Mouse (Mus musculus) frontal cortex, adult (tissue): ENCODE measurements around the gene Ms4a15.
A peak's percentile ranks its signal among the peaks of the same experiment; 100 is the strongest.

ENCODE experiments used
- ATAC-seq: cut with Nextera tagmentation; 2 replicates; pipeline ENCODE4 v1.9.2; 2017; ENCODE audit warnings: mild to moderate bottlenecking, moderate library complexity, mixed read lengths; ENCODE audit not compliant: low TSS enrichment

Gene Ms4a15

DNA sequence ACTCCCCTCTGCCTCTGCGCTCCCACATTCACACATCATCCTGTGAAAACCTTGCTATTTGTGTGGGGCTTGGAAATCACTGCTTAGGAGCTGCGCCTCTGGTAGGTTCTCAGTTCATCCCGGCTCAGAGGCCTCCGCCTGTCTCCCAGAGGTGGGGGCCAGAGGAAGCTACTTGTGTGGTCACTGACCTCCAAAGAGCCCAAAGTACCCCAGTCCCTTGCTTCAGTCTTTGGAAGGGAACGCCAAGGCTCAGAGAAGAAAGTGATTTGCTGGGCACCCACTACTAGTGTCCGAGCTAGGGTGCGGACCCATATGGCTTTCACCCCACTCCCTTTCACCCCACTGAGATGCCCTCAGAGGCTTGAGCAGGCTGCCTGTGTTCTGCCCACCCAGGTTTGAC is at the start of gene Ms4a15:
Ms4a15 (minus strand) TSS at position 101 of the 400 bp plus-strand sequence.
- no peak for ATAC-seq

DNA sequence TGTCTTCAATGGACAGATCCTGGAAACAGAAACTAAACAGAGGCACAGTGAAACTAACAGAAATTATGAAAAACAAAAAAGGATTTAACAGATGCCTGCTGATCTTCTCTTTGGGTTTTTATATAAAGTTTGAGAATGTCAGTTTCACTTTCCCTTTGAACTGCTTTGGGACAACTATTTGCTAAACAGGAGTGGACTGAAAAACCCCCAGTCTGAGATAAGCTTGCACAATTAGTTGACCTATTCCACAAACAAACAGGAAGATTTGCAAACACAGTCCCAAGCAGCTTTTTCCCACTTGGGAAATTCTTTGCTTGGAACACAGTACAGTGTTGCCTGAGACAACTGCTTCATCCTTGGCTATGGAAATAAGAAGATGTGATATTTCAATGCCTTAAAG is 44.5 kb upstream of the Ms4a15 start:
- ATAC-seq, result no peak

DNA sequence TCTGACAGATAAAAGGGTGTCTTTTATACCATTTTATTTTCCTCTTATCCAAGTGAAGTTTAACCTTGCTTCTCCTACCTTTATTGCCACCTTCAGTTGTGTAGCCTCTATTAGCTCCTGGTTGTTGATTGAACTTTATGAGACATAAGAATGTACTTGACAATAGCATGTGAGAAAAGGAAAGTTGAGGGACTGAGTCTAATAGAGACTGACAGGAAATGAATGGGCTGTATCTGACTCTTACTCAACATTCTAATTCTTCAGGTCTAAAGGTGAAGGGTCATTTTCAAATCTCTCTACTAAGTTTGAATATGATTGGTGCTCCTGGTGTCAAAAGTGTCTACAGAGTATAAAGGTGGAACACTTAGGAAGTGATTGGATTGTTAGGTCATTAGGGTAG is 29.3 kb upstream of the Ms4a15 start:
- ATAC-seq, result no peak

DNA sequence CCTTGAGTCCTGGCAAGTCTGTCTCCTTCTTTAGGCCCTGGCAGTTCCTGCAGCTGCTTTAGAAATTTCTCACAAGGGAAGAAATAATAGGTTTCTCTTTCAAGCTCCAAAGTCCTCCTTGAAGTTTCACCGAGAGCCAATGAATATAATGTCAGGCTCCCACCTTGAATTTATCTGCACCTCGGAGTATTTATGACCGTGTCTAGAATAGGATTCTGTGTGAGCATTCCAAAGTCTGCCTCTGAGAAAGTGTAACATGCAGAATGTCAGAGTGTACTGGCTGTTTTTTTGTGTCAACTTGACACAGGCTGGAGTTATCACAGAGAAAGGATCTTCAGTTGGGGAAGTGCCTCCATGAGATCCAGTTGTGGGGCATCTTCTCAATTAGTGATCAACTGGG is 24.8 kb upstream of the Ms4a15 start, which contains the start of gene Ms4a18:
Ms4a18 (minus strand) TSS at position 141 of the 400 bp plus-strand sequence.
- no peak for ATAC-seq

DNA sequence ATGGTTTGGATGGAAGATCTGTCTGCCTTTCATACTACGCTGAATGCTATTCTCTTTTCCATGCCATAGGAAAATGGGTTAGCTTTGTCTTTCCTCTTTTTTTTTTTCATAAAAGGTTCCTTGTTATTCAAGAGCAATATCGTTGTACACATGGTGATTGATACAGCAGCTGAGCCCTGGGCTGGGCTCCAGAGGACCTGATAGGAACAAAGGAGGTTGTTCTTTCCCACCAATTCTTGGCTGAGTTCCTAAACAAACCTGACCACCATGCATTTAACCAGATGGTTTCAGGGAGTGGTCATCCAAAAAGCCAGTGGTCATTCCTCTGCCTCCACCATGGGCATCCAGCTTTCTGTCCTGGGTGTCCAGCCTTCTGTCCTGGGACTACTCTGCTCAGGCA is 24.2 kb upstream of the Ms4a15 start:
- ATAC-seq, result no peak

DNA sequence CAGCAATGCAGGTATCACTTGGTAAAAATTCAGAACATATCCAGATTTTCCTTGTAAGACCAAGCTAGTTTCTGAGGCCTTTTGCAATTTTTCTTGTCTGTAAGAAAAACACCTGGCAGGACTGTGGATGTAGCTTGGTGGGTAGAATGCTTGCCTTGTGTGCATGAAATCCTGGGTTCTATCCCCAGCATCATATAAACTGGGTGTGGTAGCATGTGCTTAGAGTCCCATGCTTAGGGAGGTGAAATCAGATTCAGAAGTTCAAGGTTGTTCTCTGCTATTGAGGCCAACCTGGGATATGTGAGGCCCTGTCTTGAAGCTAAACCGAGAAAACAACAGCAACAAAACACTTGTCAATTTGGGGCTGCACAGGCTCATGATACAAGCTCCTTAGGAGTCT is 22.9 kb upstream of the Ms4a15 start:
- no peak for ATAC-seq

DNA sequence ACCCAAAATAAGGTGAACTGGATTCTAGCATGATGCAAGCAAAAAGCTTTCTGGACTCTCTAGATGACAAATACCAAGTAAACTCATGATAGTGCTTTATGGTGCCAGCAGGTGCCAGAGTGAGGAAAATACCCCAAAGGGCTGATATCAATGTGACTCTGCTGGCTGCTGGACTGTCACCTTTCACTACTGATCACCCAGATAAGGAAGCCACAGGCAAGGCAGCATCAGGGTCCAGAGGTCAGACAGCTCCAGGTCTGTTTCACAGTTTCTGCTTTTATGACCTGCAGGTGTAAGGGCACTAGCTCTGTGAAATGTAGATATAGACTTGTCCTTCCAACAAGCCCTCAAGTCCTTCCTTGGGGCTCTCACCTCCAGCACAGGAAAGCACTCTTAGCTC is 22.4 kb upstream of the Ms4a15 start:
- ATAC-seq, result no peak

DNA sequence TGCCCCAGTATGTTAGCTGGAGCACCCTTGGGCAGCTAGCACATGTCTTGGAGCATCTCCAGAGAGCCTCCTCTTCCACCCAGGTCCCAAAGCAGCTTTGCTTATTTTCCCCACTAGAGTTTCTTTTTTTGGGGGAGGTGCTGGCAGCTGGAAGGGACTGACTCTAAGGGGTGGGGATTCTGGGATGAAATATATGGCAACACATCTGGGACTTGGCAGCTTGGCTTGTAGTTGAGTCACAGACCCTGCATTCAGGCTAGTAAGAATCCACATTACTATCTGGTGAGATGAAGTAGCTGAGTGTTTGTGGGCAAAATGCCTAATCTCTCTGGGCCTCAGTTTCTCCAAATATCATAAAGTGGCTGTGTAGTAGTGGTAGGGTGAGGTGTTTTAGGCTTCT is 1.1 kb downstream of the Ms4a15 start:
- ATAC-seq, result no peak

DNA sequence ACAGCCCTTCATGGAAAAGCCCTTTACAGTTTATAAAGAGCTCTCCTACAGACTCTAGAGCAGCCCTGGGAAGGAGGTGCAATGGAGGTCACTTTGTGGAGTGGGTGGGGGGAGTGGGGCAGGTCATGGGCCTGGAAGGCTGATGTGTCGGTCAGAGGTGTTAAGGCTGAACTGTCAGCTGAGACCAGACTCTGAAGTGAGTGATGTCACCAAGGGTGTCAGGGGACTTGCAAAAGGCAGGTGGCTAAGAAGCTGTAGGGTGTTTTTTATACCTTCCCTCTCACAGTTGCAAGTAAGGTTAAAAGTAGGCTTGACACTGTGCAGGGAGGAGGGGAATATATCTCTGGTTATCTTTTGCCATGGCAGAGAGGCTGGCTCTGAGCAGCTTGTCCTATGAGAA is 2.3 kb downstream of the Ms4a15 start:
- ATAC-seq, result no peak

DNA sequence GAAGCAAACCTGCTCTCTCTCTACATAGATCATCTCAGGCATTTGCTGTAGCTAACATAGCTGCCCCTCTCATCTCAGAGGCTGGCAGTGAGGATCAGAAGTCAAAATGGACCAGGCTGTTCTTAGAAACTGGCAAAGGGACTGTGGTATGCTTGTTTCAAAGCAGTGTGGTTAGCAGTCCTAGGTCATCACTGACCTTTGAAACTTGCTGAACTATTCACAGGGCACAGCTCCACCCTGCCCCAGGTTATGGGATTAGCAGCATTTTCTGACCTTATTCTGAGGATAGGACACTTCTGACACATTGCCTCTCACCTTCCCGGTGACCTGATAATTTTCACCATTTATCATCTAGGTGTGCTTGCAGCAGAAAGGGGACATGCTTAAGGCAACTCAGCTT is 4.5 kb downstream of the Ms4a15 start:
- ATAC-seq, result no peak

DNA sequence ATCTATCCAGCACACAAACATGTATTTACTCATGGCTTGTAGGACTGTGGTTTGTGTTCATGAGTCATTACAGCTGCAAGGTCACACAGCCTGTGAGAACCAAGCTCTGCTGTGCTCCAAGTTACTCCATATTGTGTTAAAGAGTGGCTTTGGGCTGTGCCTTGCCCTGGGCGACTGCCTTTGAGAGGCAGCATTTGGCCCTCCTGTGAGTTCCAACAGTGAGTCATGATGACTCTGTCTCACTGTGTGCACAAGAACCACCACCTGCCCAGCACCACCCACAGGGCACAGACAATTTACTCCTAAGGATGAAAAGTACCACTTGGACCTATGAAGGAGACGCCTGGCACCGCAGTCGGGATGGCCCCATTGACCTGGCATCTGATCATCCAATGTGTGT is 7.2 kb downstream of the Ms4a15 start:
- ATAC-seq, result no peak

DNA sequence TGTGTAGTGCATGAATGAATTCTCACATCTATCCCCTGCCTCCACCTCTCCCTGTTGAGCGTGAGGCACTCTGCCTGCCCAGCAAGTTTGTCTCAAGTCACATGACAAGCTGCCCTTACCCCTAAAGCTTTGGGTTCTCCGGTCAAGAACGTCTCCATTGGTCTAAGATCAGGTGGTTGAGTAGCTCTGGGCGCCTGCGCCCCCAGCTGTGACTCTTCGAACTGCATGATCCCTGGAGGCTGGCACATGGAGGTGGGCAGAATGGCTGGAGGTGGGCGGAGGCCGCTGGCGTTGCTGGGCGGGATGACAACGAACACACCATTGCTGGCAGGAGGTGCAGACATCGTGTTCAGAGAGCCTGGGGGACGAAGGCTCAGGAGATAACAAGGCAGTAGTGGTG is 8.5 kb downstream of the Ms4a15 start:
- ATAC-seq, result no peak

DNA sequence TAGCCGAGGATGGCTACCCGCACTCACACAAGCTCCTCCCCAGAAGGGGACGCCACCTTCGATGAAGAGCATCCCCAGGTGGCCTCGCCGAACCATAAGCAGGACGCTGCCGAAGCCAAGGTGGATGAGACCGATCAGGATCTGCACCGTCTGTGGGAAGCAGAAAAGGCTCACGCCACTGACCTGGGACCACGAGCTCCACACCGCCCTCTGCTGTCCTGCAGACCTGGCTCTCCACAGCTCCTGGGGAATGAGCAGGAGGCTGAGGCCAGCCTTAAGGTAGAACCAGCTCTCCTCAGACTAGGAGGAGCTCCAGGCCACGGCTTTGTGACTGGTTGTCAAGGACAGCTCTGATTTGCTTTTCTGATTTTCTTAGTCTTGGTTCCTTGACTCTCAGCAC is 9.9 kb downstream of the Ms4a15 start:
- no peak for ATAC-seq

DNA sequence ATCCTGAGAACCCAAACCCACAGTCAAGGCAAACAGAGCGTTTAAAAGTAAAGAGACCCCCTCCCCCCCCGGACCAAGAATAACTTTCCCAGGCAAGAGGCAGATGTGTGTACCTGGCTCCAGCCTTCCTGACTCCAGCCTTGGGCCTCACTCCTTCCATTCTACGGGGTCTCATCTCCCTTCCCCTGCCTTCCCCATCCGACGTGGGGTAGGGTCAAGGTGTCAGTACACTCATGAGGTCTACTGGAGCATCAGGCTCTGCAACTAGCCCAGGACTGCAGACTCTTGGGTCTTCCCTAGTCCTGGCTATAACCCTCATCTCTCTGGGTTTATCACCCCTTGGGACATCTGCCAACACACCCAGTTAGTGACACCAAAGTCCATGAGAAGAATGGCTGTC is 12.8 kb downstream of the Ms4a15 start:
- no peak for ATAC-seq

DNA sequence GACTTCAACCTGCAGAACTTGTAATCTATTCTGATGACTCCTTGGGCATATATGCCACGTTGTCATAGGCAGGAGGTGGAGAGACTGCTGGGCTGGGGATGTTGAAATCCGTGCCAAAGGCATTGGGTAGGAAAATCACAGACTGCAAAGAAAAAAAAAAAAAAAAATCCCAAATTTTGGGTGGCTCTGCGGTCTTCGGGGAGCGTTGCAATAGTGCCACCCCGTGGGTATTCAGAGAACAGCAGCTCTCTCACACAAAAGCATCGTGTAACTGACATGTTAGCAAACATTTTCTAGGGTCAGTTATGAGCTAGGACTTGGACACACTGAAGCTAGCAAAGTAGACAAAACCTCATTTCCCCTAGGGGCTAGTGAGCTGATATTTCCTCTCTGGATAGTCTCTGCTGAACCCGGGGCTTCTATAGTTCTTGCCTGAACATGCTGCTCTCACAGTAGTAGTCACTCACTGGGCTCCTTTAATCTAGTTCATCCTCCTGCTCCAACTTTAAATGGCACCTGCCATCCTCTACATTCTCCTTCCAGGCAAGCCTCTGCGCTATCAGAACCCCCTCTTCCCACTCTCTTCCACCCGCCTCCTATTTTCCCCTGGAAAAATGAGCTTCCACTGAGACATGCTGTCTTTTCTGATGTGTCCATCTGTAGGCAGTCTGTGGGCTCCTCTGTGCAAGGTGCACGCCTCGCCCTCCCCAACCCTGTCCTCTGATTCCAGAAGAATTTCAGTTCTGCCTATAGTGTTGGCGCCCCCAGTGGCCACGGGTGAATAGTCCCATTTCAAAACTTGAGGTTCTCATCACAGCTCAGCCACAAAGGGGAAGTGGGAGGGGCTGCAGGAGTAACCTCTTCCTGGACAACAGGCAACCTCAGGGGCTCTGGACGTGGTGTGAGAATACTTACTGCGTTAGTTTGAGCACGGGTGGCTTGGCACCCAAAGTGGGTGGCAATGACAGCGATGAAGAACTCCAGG is 13.6 kb downstream of the Ms4a15 start:
- peak; percentile 87 for ATAC-seq

DNA sequence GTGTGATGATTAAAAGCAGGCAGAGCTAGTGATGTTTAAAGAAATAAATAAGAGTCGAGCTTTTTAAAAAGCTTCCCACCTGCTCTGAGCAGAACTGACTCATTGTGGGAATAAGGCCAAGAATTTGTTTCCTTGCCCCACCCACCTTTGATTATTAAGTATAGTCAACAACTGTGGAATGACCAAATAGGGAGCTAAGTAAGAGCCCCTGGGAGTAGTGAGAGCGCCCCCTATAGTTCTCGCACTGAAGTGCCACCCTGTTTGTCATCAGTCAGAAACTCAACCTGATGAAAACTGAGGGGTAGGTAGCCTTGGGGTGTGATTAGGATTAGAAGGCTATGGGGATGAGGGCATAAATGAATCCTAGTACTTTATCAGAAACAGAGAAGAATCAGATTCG is 16.7 kb downstream of the Ms4a15 start:
- no peak for ATAC-seq

DNA sequence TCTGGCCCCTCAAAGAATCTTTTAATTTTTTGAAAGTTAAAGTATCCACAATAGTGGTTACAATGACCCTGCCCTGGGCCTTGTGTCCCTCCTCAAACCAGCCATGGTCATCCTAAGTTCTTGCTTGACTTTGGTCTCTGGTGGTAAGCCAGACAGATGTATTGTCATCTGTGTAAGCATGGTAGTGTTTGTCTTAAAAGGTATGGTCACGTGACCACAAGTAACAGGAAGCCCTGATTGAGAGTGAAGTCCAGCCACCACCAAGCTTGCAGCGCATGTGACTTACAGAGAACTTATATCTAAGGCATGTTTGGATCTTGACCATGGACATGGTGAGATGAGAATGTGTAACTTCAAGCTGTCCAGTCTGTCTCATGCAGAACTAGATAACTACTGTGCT is 17.9 kb downstream of the Ms4a15 start:
- ATAC-seq, result no peak

DNA sequence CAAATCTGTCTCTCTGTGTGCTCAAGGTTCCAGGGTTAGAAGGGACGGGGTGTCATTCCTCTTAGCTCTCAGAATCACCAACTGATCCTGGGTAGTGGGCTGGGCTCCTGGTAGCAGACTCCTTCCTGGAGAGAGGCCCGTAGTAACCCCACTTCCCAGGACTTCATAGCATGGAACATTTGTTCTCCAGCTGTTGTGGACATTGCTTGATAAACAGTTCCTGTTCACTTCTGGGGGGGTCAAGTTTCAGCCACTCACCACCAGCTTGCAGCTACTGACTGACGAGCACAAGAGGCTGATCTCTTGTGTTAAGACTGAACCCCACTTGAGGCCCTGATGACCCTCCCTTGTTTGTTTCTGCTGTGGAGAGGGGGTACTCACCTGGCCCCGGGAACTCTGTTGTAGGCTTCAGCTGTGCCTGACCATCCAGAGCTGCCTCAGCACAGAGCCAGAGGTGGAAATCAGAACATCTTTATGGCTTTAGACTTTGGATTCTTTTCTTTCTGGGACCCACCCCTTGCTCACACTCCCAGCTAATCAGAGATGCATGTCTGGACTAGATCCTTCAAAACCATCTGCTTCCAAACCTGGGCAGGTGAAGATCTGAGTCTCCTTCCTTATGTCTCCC is 18.7 kb downstream of the Ms4a15 start, which contains the start of gene Ms4a10:
Ms4a10 (minus strand) TSS at position 433 of the 628 bp plus-strand sequence.
- ATAC-seq, result no peak

DNA sequence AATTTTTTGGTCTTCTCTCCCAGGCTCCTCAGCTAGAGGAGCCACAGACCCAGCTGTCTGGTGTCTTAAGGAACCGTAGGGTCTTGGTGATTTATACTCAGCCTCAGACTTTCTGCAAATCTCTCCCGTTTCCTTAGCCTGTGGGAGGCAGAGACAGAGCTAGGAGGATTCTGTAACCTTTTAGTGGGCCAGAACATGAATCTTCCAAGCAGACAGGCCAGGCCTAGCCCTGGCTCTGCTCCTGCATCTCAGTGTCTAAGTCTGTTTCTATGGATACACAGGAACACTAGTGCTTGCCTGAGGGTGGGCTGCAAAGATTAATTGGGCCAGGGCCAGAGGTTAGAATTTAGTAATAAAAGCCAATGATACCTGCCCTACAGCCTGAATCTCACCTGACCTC is 19.9 kb downstream of the Ms4a15 start:
- ATAC-seq, result no peak

DNA sequence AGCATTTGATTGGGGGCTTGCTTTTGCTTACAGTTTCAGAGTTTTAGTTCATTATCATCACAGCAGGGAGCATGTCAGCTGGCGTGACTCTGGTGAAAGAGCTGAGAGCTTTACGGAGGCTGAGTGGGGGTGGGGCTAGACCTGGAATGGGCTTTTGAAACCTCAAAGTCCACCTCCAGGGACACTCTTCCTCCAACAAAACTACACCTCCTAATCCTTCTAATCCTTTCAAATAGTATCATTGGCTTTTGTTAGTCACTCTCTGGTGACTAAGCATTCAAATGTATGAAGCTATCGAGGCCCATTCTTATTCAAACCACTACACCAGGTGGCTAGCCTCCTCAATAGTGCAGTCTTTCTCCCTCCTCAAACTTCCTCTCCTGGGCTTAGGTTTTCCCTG is 20.4 kb downstream of the Ms4a15 start:
- ATAC-seq, result no peak

DNA sequence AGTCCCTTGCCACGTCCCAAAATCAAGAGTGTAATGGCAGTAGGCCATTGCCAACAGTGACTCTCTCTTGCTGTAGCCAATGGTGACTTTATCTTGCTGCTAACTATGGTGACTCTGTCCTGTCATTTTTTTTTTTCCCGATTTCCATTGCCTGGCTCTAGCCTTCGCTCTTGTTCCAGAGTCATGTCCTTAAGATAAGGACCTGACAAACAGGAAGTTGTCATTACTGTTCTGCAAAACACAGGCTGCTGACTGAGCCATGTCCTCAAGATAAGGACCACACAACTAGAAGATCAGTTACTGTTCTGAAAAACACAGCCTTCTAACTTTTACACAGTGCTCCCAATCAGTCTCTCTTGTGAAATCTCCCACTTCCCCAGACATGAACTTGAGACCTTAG is 22.6 kb downstream of the Ms4a15 start:
- no peak for ATAC-seq

DNA sequence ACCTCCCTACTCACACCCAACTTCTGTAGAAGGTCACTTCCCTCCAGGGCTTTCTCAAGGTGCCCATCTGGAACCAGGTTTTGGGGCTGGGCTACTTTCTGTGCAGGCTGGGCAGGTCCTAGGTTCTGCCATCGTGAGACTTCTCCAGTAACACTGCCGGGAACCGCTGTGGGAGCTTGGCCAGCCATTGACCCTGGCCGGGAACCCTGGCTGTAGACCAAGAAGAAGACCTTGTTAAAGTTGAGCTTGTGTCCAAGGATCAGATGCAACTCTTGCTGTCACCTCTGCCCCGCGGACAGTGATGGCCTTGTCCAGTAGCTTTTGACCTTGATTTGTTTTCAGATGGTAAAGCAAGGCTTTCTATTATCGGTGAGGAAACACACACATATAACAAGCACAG is 24.5 kb downstream of the Ms4a15 start:
- ATAC-seq, result no peak

DNA sequence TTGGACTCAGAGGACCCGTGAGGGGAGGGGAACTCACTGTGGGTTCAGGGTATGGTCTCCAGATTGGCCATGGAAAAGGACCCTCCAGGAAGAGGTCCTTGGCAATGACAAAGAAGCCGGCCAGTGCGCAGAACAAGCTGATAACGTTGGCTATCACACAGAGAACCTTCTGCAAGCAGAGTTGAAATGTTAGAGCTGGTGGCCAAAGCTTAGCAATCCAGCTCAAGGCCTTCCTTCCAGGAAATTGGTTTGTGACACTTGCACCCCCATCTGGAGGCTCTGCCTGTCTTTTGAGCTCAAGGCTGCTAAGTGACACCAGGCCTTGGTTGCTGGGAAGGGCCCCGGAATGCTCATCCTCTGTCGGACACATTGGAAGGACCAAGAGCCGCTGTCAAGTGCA is 27.3 kb downstream of the Ms4a15 start:
- ATAC-seq, result no peak
